Mouse (Mus musculus) limb, embryonic 14.5 days (tissue): Measurements from ENCODE around the gene Pes1. TPM values are rescaled to one million over a fixed set of nuclear protein-coding genes. Genes with fewer than 3 reads are reported as not detected.

Source experiments
- ATAC-seq: fragments of 200-750 bp; cut with Nextera tagmentation; 2 replicates; pipeline ENCODE4 v1.8.0; 2017; ENCODE audit warnings: low read depth, moderate number of reproducible peaks, moderate TSS enrichment; ENCODE audit not compliant: low FRiP score
- DNase-seq: peaks from one replicate; pipeline ENCODE4 v3.0.0-alpha.2; 2015; ENCODE audit warnings: low spot score
- H3K27ac ChIP-seq: fragments of 300-500 bp; sonication (generic); replicated peaks from 2 replicates; pipeline ENCODE4 v1.5.1; 2014; ENCODE audit warnings: low read depth, mild to moderate bottlenecking, low read length, moderate library complexity, mixed read lengths
- H3K27me3 ChIP-seq: fragments of 300-500 bp; sonication (generic); 2 replicates; pipeline ENCODE4 v1.6.1; 2014; ENCODE audit warnings: low read length, mixed read lengths; ENCODE audit not compliant: control insufficient read depth, insufficient read depth
- H3K36me3 ChIP-seq: fragments of 300-500 bp; sonication (generic); 2 replicates; pipeline ENCODE4 v1.6.1; 2014; ENCODE audit warnings: mild to moderate bottlenecking, low read length, moderate library complexity, mixed read lengths; ENCODE audit not compliant: control insufficient read depth, insufficient read depth
- H3K4me1 ChIP-seq: fragments of 300-500 bp; sonication (generic); 2 replicates; pipeline ENCODE4 v1.6.1; 2014; ENCODE audit warnings: antibody characterized with exemption, low read length, mixed read lengths; ENCODE audit not compliant: control insufficient read depth, insufficient read depth
- H3K4me2 ChIP-seq: fragments of 300-500 bp; sonication (generic); replicated peaks from 2 replicates; pipeline ENCODE4 v1.6.1; 2014; ENCODE audit warnings: low read depth, mild to moderate bottlenecking, low read length, moderate library complexity; ENCODE audit not compliant: severe bottlenecking
- H3K4me3 ChIP-seq: fragments of 300-500 bp; sonication (generic); replicated peaks from 2 replicates; pipeline ENCODE4 v1.5.1; 2014; ENCODE audit warnings: low read length
- H3K9ac ChIP-seq: fragments of 300-500 bp; sonication (generic); 2 replicates; pipeline ENCODE4 v1.6.1; 2014; ENCODE audit warnings: mild to moderate bottlenecking, low read depth, low read length, moderate library complexity; ENCODE audit not compliant: severe bottlenecking
- H3K9me3 ChIP-seq: fragments of 300-500 bp; sonication (generic); 2 replicates; pipeline ENCODE4 v1.6.1; 2016; ENCODE audit warnings: low read length; ENCODE audit not compliant: control insufficient read depth
- POLR2A ChIP-seq: fragments of 200-500 bp; IDR thresholded peaks from 2 replicates; pipeline ENCODE4 v1.8.0; 2012; ENCODE audit warnings: inconsistent platforms, mild to moderate bottlenecking, moderate library complexity, borderline replicate concordance; ENCODE audit not compliant: insufficient read depth, insufficient read length; ENCODE audit errors: extremely low read depth
- WGBS: fragments of 180-500 bp; shearing (Covaris S2); extraction: QIAGEN DNeasy Blood & Tissue Kit; methylation state at CpG from one replicate; pipeline ENCODE4 v1.1.7; 2014; 5-methylcytosine and 5-hydroxymethylcytosine counted together
- polyA plus RNA-seq, 2 experiments: library from polyadenylated mRNA; depleted of rRNA in 1 of 2; stranded (reverse) in 1 of 2; unstranded in 1 of 2; fragments of >200 nt; fragmentation: Nextera tagmentation in 1 of 2; extraction: Ambion mirVana in 1 of 2; gene quantifications; 2 replicates each; pipeline versions ENCODE4 v1.2.1 to v1.2.3; 2012 to 2014

The Pes1 gene
- polyA plus RNA-seq, 2 experiments, result 58.0 to 68.4 TPM

- 92% methylated on average over 9 of the region's 9 CpGs for WGBS
- TF ChIP-seq POLR2A, result no peak
- Histone ChIP-seq H3K4me3 (no peak overlapping the region), H3K27ac (no peak overlapping the region), H3K4me2 (no peak overlapping the region), H3K27me3 (no peaks in the 10 kb centered on the region), H3K4me1 (no peaks in the 10 kb centered on the region), H3K36me3 (peaks cover 32% of the 10 kb centered on the region), H3K9ac (no peak overlapping the region), H3K9me3 (no peaks in the 10 kb centered on the region)
- DNase-seq, result no peak
- ATAC-seq, result no peak
Observed at GRCm38 (mm10) chr11:3922115-3922514, 41.7 kb upstream of the Pes1 start.

GRCm38 (mm10) chr11:3922731-3923130 lies 41.0 kb upstream of the Pes1 start:
- no peak overlapping the region for H3K9ac ChIP-seq
- no peaks in the 10 kb centered on the region for H3K4me1 ChIP-seq
- peaks cover 32% of the 10 kb centered on the region for H3K36me3 ChIP-seq
- no peak for ATAC-seq
- no peak for TF ChIP-seq POLR2A
- H3K9me3 ChIP-seq, result no peaks in the 10 kb centered on the region
- H3K4me3 ChIP-seq, result no peak overlapping the region
- DNase-seq, result no peak
- 87% methylated on average over 6 of the region's 6 CpGs for WGBS
- no peaks in the 10 kb centered on the region for H3K27me3 ChIP-seq
- H3K27ac ChIP-seq, result no peak overlapping the region
- no peak overlapping the region for H3K4me2 ChIP-seq

GRCm38 (mm10) chr11:3925916-3926315 lies 37.9 kb upstream of the Pes1 start:
- Histone ChIP-seq H3K9me3 (no peaks in the 10 kb centered on the region), H3K27ac (no peak overlapping the region), H3K4me1 (peaks cover under 1% of the 10 kb centered on the region), H3K36me3 (peaks cover 32% of the 10 kb centered on the region), H3K4me3 (no peak overlapping the region), H3K27me3 (no peaks in the 10 kb centered on the region), H3K9ac (no peak overlapping the region), H3K4me2 (no peak overlapping the region)
- TF ChIP-seq POLR2A, result no peak
- WGBS, result 92% methylated on average over 10 of the region's 10 CpGs
- no peak for DNase-seq
- ATAC-seq, result no peak

GRCm38 (mm10) chr11:3930019-3930418 lies 33.8 kb upstream of the Pes1 start:
- Histone ChIP-seq H3K4me1 (peaks cover 7% of the 10 kb centered on the region), H3K9ac (no peak overlapping the region), H3K4me2 (no peak overlapping the region), H3K4me3 (no peak overlapping the region), H3K36me3 (peaks cover 11% of the 10 kb centered on the region), H3K27ac (no peak overlapping the region), H3K27me3 (no peaks in the 10 kb centered on the region), H3K9me3 (no peaks in the 10 kb centered on the region)
- no peak for DNase-seq
- WGBS, result 80% methylated on average over 4 of the region's 4 CpGs
- ATAC-seq, result no peak
- TF ChIP-seq POLR2A, result no peak

- 38% methylated on average over 6 of the region's 6 CpGs for WGBS
- ATAC-seq (no peak), DNase-seq (no peak)
- Histone ChIP-seq H3K27me3 (no peaks in the 10 kb centered on the region), H3K4me1 (peaks cover 7% of the 10 kb centered on the region), H3K27ac (no peak overlapping the region), H3K4me3 (peak overlapping the region; percentile 50), H3K4me2 (peak overlapping the region; percentile 76), H3K36me3 (peaks cover 6% of the 10 kb centered on the region; the same call in 1 of the 2 replicates), H3K9ac (peak overlapping the region; percentile 59; the same call in 1 of the 2 replicates), H3K9me3 (no peaks in the 10 kb centered on the region)
- no peak for TF ChIP-seq POLR2A
Observed at GRCm38 (mm10) chr11:3930931-3931330, 32.8 kb upstream of the Pes1 start.

GRCm38 (mm10) chr11:3931511-3932211 lies 32.1 kb upstream of the Pes1 start, which contains the start of gene Tcn2:
Gene Tcn2 (minus strand): TSS chr11:3932159.
- peak; percentile 83 for DNase-seq
- WGBS, result under 1% methylated on average over 19 of the region's 26 CpGs
- Histone ChIP-seq H3K27me3 (no peaks in the 10 kb centered on the region), H3K4me1 (peaks cover 7% of the 10 kb centered on the region), H3K27ac (no peak within 1 kb of the TSS), H3K36me3 (0 out of 2 replicates have a peak, but pooled peaks cover 3% of the 10 kb centered on the region), H3K4me2 (peak within 1 kb of the TSS; percentile 76), H3K9me3 (no peaks in the 10 kb centered on the region), H3K9ac (peak within 1 kb of the TSS; percentile 59), H3K4me3 (peak within 1 kb of the TSS; percentile 50)
- no peak for TF ChIP-seq POLR2A
- ATAC-seq, result peak; percentile 82
